In genomic region chr10:108831801-108832200, GRCm38 (mm10) we compare ENCODE assay signal across 12 mouse cellular contexts.
A peak's percentile ranks its signal among the peaks of the same experiment; 100 is the strongest.
DNase-seq lines count a peak whose midpoint lies in the region; ATAC-seq lines count a peak whose summit lies in the region.
"Had no signal": no experiment of that assay in that cellular context is flagged by ENCODE, and none has a peak within 500 bp of the region (broad histone marks: within the 10 kb centered on the region; RNA-seq: fewer than 3 reads in every experiment).

No protein-coding gene starts in this region.

- no peaks in the 10 kb centered on the region for H3K36me3 ChIP-seq in heart, embryonic 10.5 days
- no peaks in the 10 kb centered on the region for H3K36me3 ChIP-seq in neural tube, embryonic 12.5 days
- H3K36me3 ChIP-seq in midbrain, embryonic 10.5 days: no peaks in the 10 kb centered on the region
- no peaks in the 10 kb centered on the region for H3K36me3 ChIP-seq in kidney, embryonic 15.5 days

- peak overlapping the region; percentile 8; the same call in 1 of the 2 replicates for H3K4me3 ChIP-seq in heart, embryonic 10.5 days
- no peak overlapping the region for H3K4me3 ChIP-seq in neural tube, embryonic 12.5 days
- H3K4me3 ChIP-seq in midbrain, embryonic 10.5 days: no peak overlapping the region
- no peak overlapping the region for H3K4me3 ChIP-seq in kidney, embryonic 15.5 days (replicated peaks)
- H3K4me3 ChIP-seq: erythroblast, embryonic 14.5 days had no signal

- H3K9me3 ChIP-seq in heart, embryonic 10.5 days: no peaks in the 10 kb centered on the region
- H3K9me3 ChIP-seq in neural tube, embryonic 12.5 days: no peaks in the 10 kb centered on the region
- no peaks in the 10 kb centered on the region for H3K9me3 ChIP-seq in midbrain, embryonic 10.5 days (replicated peaks)
- no peaks in the 10 kb centered on the region for H3K9me3 ChIP-seq in kidney, embryonic 15.5 days (replicated peaks)

- H3K27ac ChIP-seq in heart, embryonic 10.5 days: no peak overlapping the region
- H3K27ac ChIP-seq in neural tube, embryonic 12.5 days: no peak overlapping the region
- H3K27ac ChIP-seq in midbrain, embryonic 10.5 days (replicated peaks): peak overlapping the region; percentile 38; the same call in 1 of the 2 replicates
- H3K27ac ChIP-seq in kidney, embryonic 15.5 days: no peak overlapping the region
- H3K27ac ChIP-seq: liver, embryonic 14.5 days had no signal

- 57% methylated on average over 6 of the region's 6 CpGs for WGBS in heart, embryonic 10.5 days
- WGBS in neural tube, embryonic 12.5 days: 70% methylated on average over 6 of the region's 6 CpGs
- 67% methylated on average over 6 of the region's 6 CpGs for WGBS in midbrain, embryonic 10.5 days
- 71% methylated on average over 6 of the region's 6 CpGs for WGBS in kidney, embryonic 15.5 days

- ATAC-seq in neural tube, embryonic 12.5 days (ENCODE audit: low FRiP score, low read depth): no peak
- ATAC-seq in kidney, embryonic 15.5 days (replicated peaks; ENCODE audit: low FRiP score): no peak

- DNase-seq in heart, embryonic 10.5 days (ENCODE audit: low spot score): no peak
- DNase-seq in heart, adult 9 months (ENCODE audit: low spot score in 2 of 2): no peak
- DNase-seq in neural tube, embryonic 10.5 days (ENCODE audit: extremely low spot score, low spot score): no peak
- DNase-seq in midbrain, embryonic 10.5 days (ENCODE audit: low spot score): peak; percentile 21
- no peak for DNase-seq in kidney, adult 18-20 months
- DNase-seq in spleen, postnatal 4 days (ENCODE audit: low spot score in 2 of 2): no peak
- DNase-seq: kidney, postnatal 4 days; right cerebral cortex, postnatal 25 days had no signal

- H3K4me1 ChIP-seq in heart, embryonic 10.5 days: no peaks in the 10 kb centered on the region
- H3K4me1 ChIP-seq in neural tube, embryonic 12.5 days: no peaks in the 10 kb centered on the region
- peaks cover 9% of the 10 kb centered on the region for H3K4me1 ChIP-seq in midbrain, embryonic 10.5 days
- H3K4me1 ChIP-seq in kidney, embryonic 15.5 days: no peaks in the 10 kb centered on the region

- H3K4me2 ChIP-seq in neural tube, embryonic 12.5 days (replicated peaks): 0 out of 2 replicates have a peak overlapping the region, but pooled peaks have one; percentile 7
- no peak overlapping the region for H3K4me2 ChIP-seq in kidney, embryonic 15.5 days

- H3K9ac ChIP-seq in neural tube, embryonic 12.5 days: no peak overlapping the region
- no peak overlapping the region for H3K9ac ChIP-seq in kidney, embryonic 15.5 days
- H3K9ac ChIP-seq: liver, embryonic 14.5 days had no signal

- H3K27me3 ChIP-seq in heart, embryonic 10.5 days (ENCODE audit: insufficient read depth, poor library complexity, severe bottlenecking): no peaks in the 10 kb centered on the region
- H3K27me3 ChIP-seq in neural tube, embryonic 12.5 days (replicated peaks): no peaks in the 10 kb centered on the region
- no peaks in the 10 kb centered on the region for H3K27me3 ChIP-seq in midbrain, embryonic 10.5 days (ENCODE audit: low read depth, poor library complexity, severe bottlenecking)
- H3K27me3 ChIP-seq in kidney, embryonic 15.5 days: no peaks in the 10 kb centered on the region
